Mouse (Mus musculus): ENCODE data around the gene Kcnh6.
A peak's percentile ranks its signal among the peaks of the same experiment; 100 is the strongest.

Kcnh6 gene

GRCm38 (mm10) chr11:106065073-106065922 is 57.4 kb downstream of the Kcnh6 start:
- no peak for DNase-seq

- peak; percentile 98 to 99 for DNase-seq
Observed at GRCm38 (mm10) chr11:106065923-106066571, 58.1 kb downstream of the Kcnh6 start, which contains the start of gene Taco1. Gene Taco1, plus strand, starts transcription at chr11:106066061.

GRCm38 (mm10) chr11:106066616-106067015 is 58.7 kb downstream of the Kcnh6 start:
- peak; percentile 14 to 62 for DNase-seq

- DNase-seq, result no peak
Observed at GRCm38 (mm10) chr11:106073774-106074173, 65.8 kb downstream of the Kcnh6 start.

- DNase-seq, result peak; percentile 60 to 91
Observed at GRCm38 (mm10) chr11:106076321-106076720, 68.4 kb downstream of the Kcnh6 start.

Data from kidney, postnatal 36 days (tissue).